20 mouse cellular contexts compared by ENCODE assay signal in the genomic region with DNA sequence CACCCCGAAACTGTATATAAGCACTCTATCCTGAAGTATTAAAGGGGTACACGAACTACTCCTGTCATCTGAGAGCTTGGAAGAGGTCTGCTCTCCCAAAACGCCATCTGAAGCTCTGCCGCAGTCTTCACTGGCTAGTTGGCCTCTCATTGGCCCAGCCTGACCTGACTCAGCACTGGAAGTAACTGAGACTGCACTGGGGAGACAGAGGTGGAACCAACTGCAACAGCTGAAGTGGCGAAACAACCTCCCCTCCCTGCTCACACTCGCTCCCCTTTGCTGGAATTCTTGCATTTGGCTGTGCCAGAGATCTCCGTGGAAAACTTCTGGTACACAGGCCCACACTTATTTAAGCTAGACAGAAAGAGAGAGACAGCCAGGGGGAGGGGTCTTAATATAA.
"Had no signal": no experiment of that assay in that cellular context is flagged by ENCODE, and none has a peak within 500 bp of the region (broad histone marks: within the 10 kb centered on the region; RNA-seq: fewer than 3 reads in every experiment).

No protein-coding gene starts in this region.

- H3K36me3 ChIP-seq: midbrain, embryonic 12.5 days; midbrain, embryonic 15.5 days; neural tube, embryonic 12.5 days; neural tube, embryonic 15.5 days; stomach, embryonic 15.5 days had no signal

- ATAC-seq: liver, postnatal 0 days; lung, postnatal 0 days; midbrain, embryonic 15.5 days had no signal

- H3K27me3 ChIP-seq: midbrain, embryonic 12.5 days; midbrain, embryonic 15.5 days; neural tube, embryonic 12.5 days; neural tube, embryonic 15.5 days; stomach, embryonic 15.5 days had no signal

- DNase-seq: kidney, adult 2 months; kidney, postnatal 25 days; layer of hippocampus, adult 9-11 months; liver, postnatal 0 days; lung, embryonic 14.5 days; right cerebral cortex, adult 18-20 months; right cerebral cortex, postnatal 14 days; right cerebral cortex, postnatal 4 days; spleen, adult 18-20 months; thymus, postnatal 25 days had no signal

- H3K4me2 ChIP-seq: lung, embryonic 14.5 days; midbrain, embryonic 12.5 days; midbrain, embryonic 15.5 days; neural tube, embryonic 12.5 days; neural tube, embryonic 15.5 days; stomach, embryonic 15.5 days had no signal

- H3K4me3 ChIP-seq: layer of hippocampus, adult 2 months; midbrain, embryonic 12.5 days; midbrain, embryonic 15.5 days; neural tube, embryonic 12.5 days; neural tube, embryonic 15.5 days; stomach, embryonic 15.5 days had no signal

- H3K9ac ChIP-seq: liver, embryonic 14.5 days; liver, postnatal 0 days; lung, embryonic 14.5 days; midbrain, embryonic 12.5 days; midbrain, embryonic 15.5 days; neural tube, embryonic 12.5 days; neural tube, embryonic 15.5 days; stomach, embryonic 15.5 days had no signal

- H3K9me3 ChIP-seq: midbrain, embryonic 12.5 days; midbrain, embryonic 15.5 days; neural tube, embryonic 12.5 days; neural tube, embryonic 15.5 days; stomach, embryonic 15.5 days had no signal

- H3K4me1 ChIP-seq: midbrain, embryonic 12.5 days; midbrain, embryonic 15.5 days; neural tube, embryonic 12.5 days; neural tube, embryonic 15.5 days; stomach, embryonic 15.5 days had no signal

- H3K27ac ChIP-seq: kidney, postnatal 0 days; layer of hippocampus, adult 2 months; liver, embryonic 14.5 days; macrophage; midbrain, embryonic 12.5 days; midbrain, embryonic 15.5 days; neural tube, embryonic 12.5 days; neural tube, embryonic 15.5 days; stomach, embryonic 15.5 days had no signal
